Mouse (Mus musculus): ENCODE measurements around the gene Fbxl20.

The Fbxl20 gene

GRCm38 (mm10) chr11:98049672-98050519, 100.3 kb downstream of the Fbxl20 start:
- peak; percentile 56 for DNase-seq (ENCODE audit: low spot score)

- no peak for DNase-seq (ENCODE audit: low spot score)
Observed at GRCm38 (mm10) chr11:98047745-98048144, 102.5 kb downstream of the Fbxl20 start.

- no peak for DNase-seq (ENCODE audit: low spot score)
Observed at GRCm38 (mm10) chr11:98046466-98046865, 103.7 kb downstream of the Fbxl20 start.

- DNase-seq (ENCODE audit: low spot score), result no peak
Observed at GRCm38 (mm10) chr11:98045596-98045995, 104.6 kb downstream of the Fbxl20 start.

- no peak for DNase-seq (ENCODE audit: low spot score)
Observed at GRCm38 (mm10) chr11:98044074-98044473, 106.1 kb downstream of the Fbxl20 start.

GRCm38 (mm10) chr11:98042741-98043140, 107.5 kb downstream of the Fbxl20 start:
- DNase-seq (ENCODE audit: low spot score), result no peak

- no peak for DNase-seq (ENCODE audit: low spot score)
Observed at GRCm38 (mm10) chr11:98040975-98041374, 109.2 kb downstream of the Fbxl20 start.

GRCm38 (mm10) chr11:98037871-98038270, 112.3 kb downstream of the Fbxl20 start:
- no peak for DNase-seq (ENCODE audit: low spot score)

GRCm38 (mm10) chr11:98035977-98036377, 114.2 kb downstream of the Fbxl20 start:
- DNase-seq (ENCODE audit: low spot score), result no peak

GRCm38 (mm10) chr11:98034840-98035239, 115.4 kb downstream of the Fbxl20 start:
- no peak for DNase-seq (ENCODE audit: low spot score)

GRCm38 (mm10) chr11:98034061-98034460, 116.1 kb downstream of the Fbxl20 start:
- no peak for DNase-seq (ENCODE audit: low spot score)
